Mouse (Mus musculus): ENCODE data around the gene Rnf220. TPM values are rescaled to one million over a fixed set of nuclear protein-coding genes. Genes with fewer than 3 reads are reported as not detected.

The Rnf220 gene
- polyA plus RNA-seq, 1 experiment from 2014 or later = 41.5 TPM

GRCm38 (mm10) chr4:117482103-117482502, 14.7 kb downstream of the Rnf220 start:
- Histone ChIP-seq H3K36me3 (ENCODE audit: control insufficient read depth, insufficient read depth) (no peaks in the 10 kb centered on the region), H3K9me3 (replicated peaks; ENCODE audit: control insufficient read depth, low read length) (no peaks in the 10 kb centered on the region), H3K4me3 (ENCODE audit: low read length) (no peak overlapping the region), H3K27ac (ENCODE audit: low read length) (no peak overlapping the region), H3K4me1 (ENCODE audit: control insufficient read depth, insufficient read depth, low read length) (peaks cover 27% of the 10 kb centered on the region), H3K9ac (ENCODE audit: low read length) (no peak overlapping the region), H3K4me2 (ENCODE audit: low read depth, low read length) (no peak overlapping the region), H3K27me3 (ENCODE audit: control insufficient read depth, insufficient read depth, low read length) (peaks cover 1% of the 10 kb centered on the region)
- no peak for ATAC-seq (replicated peaks; ENCODE audit: extremely low read depth, insufficient read depth, low FRiP score)
- WGBS = 80% methylated on average over 5 of the region's 5 CpGs

GRCm38 (mm10) chr4:117480611-117481445, 16.0 kb downstream of the Rnf220 start:
- Histone ChIP-seq H3K27ac (ENCODE audit: low read length) (no peak overlapping the region), H3K27me3 (ENCODE audit: control insufficient read depth, insufficient read depth, low read length) (peaks cover 1% of the 10 kb centered on the region; the same call in 1 of the 2 replicates), H3K9me3 (replicated peaks; ENCODE audit: control insufficient read depth, low read length) (no peaks in the 10 kb centered on the region), H3K4me2 (ENCODE audit: low read depth, low read length) (no peak overlapping the region), H3K9ac (ENCODE audit: low read length) (no peak overlapping the region), H3K4me3 (ENCODE audit: low read length) (no peak overlapping the region), H3K36me3 (ENCODE audit: control insufficient read depth, insufficient read depth) (no peaks in the 10 kb centered on the region), H3K4me1 (ENCODE audit: control insufficient read depth, insufficient read depth, low read length) (peaks cover 27% of the 10 kb centered on the region)
- WGBS = 61% methylated on average over 11 of the region's 11 CpGs
- no peak for ATAC-seq (replicated peaks; ENCODE audit: extremely low read depth, insufficient read depth, low FRiP score)

GRCm38 (mm10) chr4:117479951-117480350, 16.9 kb downstream of the Rnf220 start:
- Histone ChIP-seq H3K9me3 (replicated peaks; ENCODE audit: control insufficient read depth, low read length) (no peaks in the 10 kb centered on the region), H3K36me3 (ENCODE audit: control insufficient read depth, insufficient read depth) (no peaks in the 10 kb centered on the region), H3K27ac (ENCODE audit: low read length) (no peak overlapping the region), H3K27me3 (ENCODE audit: control insufficient read depth, insufficient read depth, low read length) (0 out of 2 replicates have a peak, but pooled peaks cover 4% of the 10 kb centered on the region), H3K4me3 (ENCODE audit: low read length) (no peak overlapping the region), H3K9ac (ENCODE audit: low read length) (no peak overlapping the region), H3K4me1 (ENCODE audit: control insufficient read depth, insufficient read depth, low read length) (peaks cover 22% of the 10 kb centered on the region), H3K4me2 (ENCODE audit: low read depth, low read length) (no peak overlapping the region)
- ATAC-seq (replicated peaks; ENCODE audit: extremely low read depth, insufficient read depth, low FRiP score) = 0 out of 2 replicates have a peak, but pooled peaks have one; percentile 11
- WGBS = 34% methylated on average over 6 of the region's 6 CpGs

GRCm38 (mm10) chr4:117478101-117478673, 18.7 kb downstream of the Rnf220 start:
- no peak overlapping the region for H3K4me3 ChIP-seq (ENCODE audit: low read length)
- 0 out of 2 replicates have a peak, but pooled peaks cover 4% of the 10 kb centered on the region for H3K27me3 ChIP-seq (ENCODE audit: control insufficient read depth, insufficient read depth, low read length)
- no peak overlapping the region for H3K9ac ChIP-seq (ENCODE audit: low read length)
- peaks cover 18% of the 10 kb centered on the region for H3K4me1 ChIP-seq (ENCODE audit: control insufficient read depth, insufficient read depth, low read length)
- WGBS = 35% methylated on average over 15 of the region's 15 CpGs
- H3K4me2 ChIP-seq (ENCODE audit: low read depth, low read length) = peak overlapping the region; percentile 19
- no peaks in the 10 kb centered on the region for H3K36me3 ChIP-seq (ENCODE audit: control insufficient read depth, insufficient read depth)
- no peaks in the 10 kb centered on the region for H3K9me3 ChIP-seq (replicated peaks; ENCODE audit: control insufficient read depth, low read length)
- no peak overlapping the region for H3K27ac ChIP-seq (ENCODE audit: low read length)
- ATAC-seq (replicated peaks; ENCODE audit: extremely low read depth, insufficient read depth, low FRiP score) = peak; percentile 68

- Histone ChIP-seq H3K36me3 (ENCODE audit: control insufficient read depth, insufficient read depth) (no peaks in the 10 kb centered on the region), H3K4me2 (ENCODE audit: low read depth, low read length) (no peak overlapping the region; the same call in 1 of the 2 replicates), H3K9me3 (replicated peaks; ENCODE audit: control insufficient read depth, low read length) (no peaks in the 10 kb centered on the region), H3K27me3 (ENCODE audit: control insufficient read depth, insufficient read depth, low read length) (0 out of 2 replicates have a peak, but pooled peaks cover 4% of the 10 kb centered on the region), H3K4me3 (ENCODE audit: low read length) (no peak overlapping the region), H3K4me1 (ENCODE audit: control insufficient read depth, insufficient read depth, low read length) (peaks cover 18% of the 10 kb centered on the region), H3K9ac (ENCODE audit: low read length) (no peak overlapping the region), H3K27ac (ENCODE audit: low read length) (no peak overlapping the region)
- WGBS = 63% methylated on average over 5 of the region's 5 CpGs
- no peak for ATAC-seq (replicated peaks; ENCODE audit: extremely low read depth, insufficient read depth, low FRiP score)
These were observed 19.5 kb downstream of the Rnf220 start for GRCm38 (mm10) chr4:117477401-117477800.

- no peaks in the 10 kb centered on the region for H3K9me3 ChIP-seq (replicated peaks; ENCODE audit: control insufficient read depth, low read length)
- no peak overlapping the region for H3K4me2 ChIP-seq (ENCODE audit: low read depth, low read length)
- no peak overlapping the region for H3K4me3 ChIP-seq (ENCODE audit: low read length)
- no peak overlapping the region for H3K9ac ChIP-seq (ENCODE audit: low read length)
- no peak for ATAC-seq (replicated peaks; ENCODE audit: extremely low read depth, insufficient read depth, low FRiP score)
- H3K27me3 ChIP-seq (ENCODE audit: control insufficient read depth, insufficient read depth, low read length) = 0 out of 2 replicates have a peak, but pooled peaks cover 4% of the 10 kb centered on the region
- no peaks in the 10 kb centered on the region for H3K36me3 ChIP-seq (ENCODE audit: control insufficient read depth, insufficient read depth)
- H3K4me1 ChIP-seq (ENCODE audit: control insufficient read depth, insufficient read depth, low read length) = peaks cover 18% of the 10 kb centered on the region
- no peak overlapping the region for H3K27ac ChIP-seq (ENCODE audit: low read length)
- WGBS = 62% methylated on average over 4 of the region's 4 CpGs
These were observed 20.1 kb downstream of the Rnf220 start for GRCm38 (mm10) chr4:117476777-117477176.

- Histone ChIP-seq H3K27ac (ENCODE audit: low read length) (no peak overlapping the region), H3K9ac (ENCODE audit: low read length) (no peak overlapping the region), H3K9me3 (replicated peaks; ENCODE audit: control insufficient read depth, low read length) (no peaks in the 10 kb centered on the region), H3K4me1 (ENCODE audit: control insufficient read depth, insufficient read depth, low read length) (peaks cover 18% of the 10 kb centered on the region), H3K36me3 (ENCODE audit: control insufficient read depth, insufficient read depth) (no peaks in the 10 kb centered on the region), H3K27me3 (ENCODE audit: control insufficient read depth, insufficient read depth, low read length) (0 out of 2 replicates have a peak, but pooled peaks cover 4% of the 10 kb centered on the region), H3K4me3 (ENCODE audit: low read length) (no peak overlapping the region), H3K4me2 (ENCODE audit: low read depth, low read length) (no peak overlapping the region)
- no peak for ATAC-seq (replicated peaks; ENCODE audit: extremely low read depth, insufficient read depth, low FRiP score)
These were observed 20.5 kb downstream of the Rnf220 start for GRCm38 (mm10) chr4:117476355-117476754.

GRCm38 (mm10) chr4:117473985-117474354, 22.9 kb downstream of the Rnf220 start:
- ATAC-seq (replicated peaks; ENCODE audit: extremely low read depth, insufficient read depth, low FRiP score) = no peak
- no peak overlapping the region for H3K27ac ChIP-seq (ENCODE audit: low read length)
- H3K4me3 ChIP-seq (ENCODE audit: low read length) = no peak overlapping the region
- no peak overlapping the region for H3K4me2 ChIP-seq (ENCODE audit: low read depth, low read length)
- H3K27me3 ChIP-seq (ENCODE audit: control insufficient read depth, insufficient read depth, low read length) = 0 out of 2 replicates have a peak, but pooled peaks cover 4% of the 10 kb centered on the region
- H3K4me1 ChIP-seq (ENCODE audit: control insufficient read depth, insufficient read depth, low read length) = peaks cover 12% of the 10 kb centered on the region
- H3K36me3 ChIP-seq (ENCODE audit: control insufficient read depth, insufficient read depth) = no peaks in the 10 kb centered on the region
- no peaks in the 10 kb centered on the region for H3K9me3 ChIP-seq (replicated peaks; ENCODE audit: control insufficient read depth, low read length)
- no peak overlapping the region for H3K9ac ChIP-seq (ENCODE audit: low read length)

All from heart, embryonic 16.5 days (tissue).